Mouse (Mus musculus) hindbrain, postnatal 0 days (tissue): ENCODE measurements around the gene Orm1. TPM values are rescaled to one million over a fixed set of nuclear protein-coding genes. Genes with fewer than 3 reads are reported as not detected.

ENCODE experiments used
- ATAC-seq: fragments of 200-750 bp; cut with Nextera tagmentation; 2 replicates; pipeline ENCODE4 v1.8.0; 2017; ENCODE audit warnings: mild to moderate bottlenecking, moderate TSS enrichment, moderate library complexity
- DNase-seq: peaks from one replicate; pipeline ENCODE4 v3.0.0-alpha.2; 2015; ENCODE audit warnings: low spot score
- H3K27ac ChIP-seq: fragments of 300-500 bp; sonication (generic); 2 replicates; pipeline ENCODE4 v1.5.1; 2014; ENCODE audit warnings: mild to moderate bottlenecking
- H3K27me3 ChIP-seq: fragments of 300-500 bp; sonication (generic); 2 replicates; pipeline ENCODE4 v1.6.1; 2014; ENCODE audit warnings: low read length, mixed read lengths; ENCODE audit not compliant: insufficient read depth
- H3K36me3 ChIP-seq: fragments of 300-500 bp; sonication (generic); 2 replicates; pipeline ENCODE4 v1.6.1; 2014; ENCODE audit warnings: low read length, mixed read lengths; ENCODE audit not compliant: insufficient read depth
- H3K4me1 ChIP-seq: fragments of 300-500 bp; sonication (generic); 2 replicates; pipeline ENCODE4 v1.6.1; 2014; ENCODE audit warnings: antibody characterized with exemption, low read length, mixed read lengths; ENCODE audit not compliant: insufficient read depth
- H3K4me2 ChIP-seq: fragments of 300-500 bp; sonication (generic); 2 replicates; pipeline ENCODE4 v1.6.1; 2014; ENCODE audit warnings: low read depth, mild to moderate bottlenecking, low read length, moderate library complexity, mixed read lengths
- H3K4me3 ChIP-seq: fragments of 300-500 bp; sonication (generic); 2 replicates; pipeline ENCODE4 v1.5.1; 2014; ENCODE audit warnings: low read length
- H3K9ac ChIP-seq: fragments of 300-500 bp; sonication (generic); replicated peaks from 2 replicates; pipeline ENCODE4 v1.6.1; 2014; ENCODE audit warnings: mild to moderate bottlenecking, low read length, moderate library complexity, mixed read lengths
- H3K9me3 ChIP-seq: fragments of 300-500 bp; sonication (generic); 2 replicates; pipeline ENCODE4 v1.6.1; 2016; ENCODE audit warnings: low read length, mixed read lengths
- CTCF ChIP-seq: IDR thresholded peaks from 2 replicates; pipeline ENCODE4 v1.5.1; 2016; ENCODE audit warnings: antibody characterized with exemption, control low read depth, low read depth
- WGBS: fragments of 180-500 bp; shearing (Covaris S2); extraction: QIAGEN DNeasy Blood & Tissue Kit; methylation state at CpG from one replicate; pipeline ENCODE4 v1.1.7; 2014; 5-methylcytosine and 5-hydroxymethylcytosine counted together
- polyA plus RNA-seq: library from polyadenylated mRNA; unstranded; fragments of >200 nt; fragmentation: Nextera tagmentation; extraction: Ambion mirVana; gene quantifications from 2 replicates; pipeline ENCODE4 v1.2.1, GENCODE M21; 2015
- total RNA-seq: library from RNA; depleted of rRNA; stranded (reverse); fragments of >200 nt; gene quantifications from 2 replicates; pipeline ENCODE4 v1.2.3, GENCODE M21; 2014

Orm1 gene
- total and polyA plus RNA-seq, 2 experiments from 2014 or later, result not detected

DNA sequence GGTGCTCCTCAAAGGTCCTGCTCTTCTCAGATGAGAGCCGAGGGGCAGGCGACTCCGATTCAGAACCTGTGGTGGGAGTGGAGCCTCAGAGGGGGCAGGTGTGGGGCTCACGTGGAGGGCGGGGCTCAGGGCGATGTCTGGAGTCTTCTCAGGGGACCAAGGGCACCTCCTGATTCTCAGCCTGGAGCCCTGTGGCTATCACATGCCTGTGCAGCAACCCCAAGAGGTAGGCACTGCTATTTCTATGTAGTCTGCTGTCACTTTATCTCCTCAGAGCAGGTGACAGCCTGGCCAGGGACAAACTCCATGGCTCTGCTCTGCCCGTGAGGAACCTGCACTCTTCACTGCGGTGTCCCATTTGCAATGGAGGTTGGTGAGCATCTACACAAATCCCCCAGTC is 29.0 kb downstream of the Orm1 start:
- H3K36me3 ChIP-seq, result no peaks in the 10 kb centered on the region
- no peak for TF ChIP-seq CTCF
- ATAC-seq (no peak), DNase-seq (no peak)
- no peaks in the 10 kb centered on the region for H3K4me1 ChIP-seq
- no peaks in the 10 kb centered on the region for H3K9me3 ChIP-seq
- no peak overlapping the region for H3K27ac ChIP-seq
- no peak overlapping the region for H3K9ac ChIP-seq
- no peak overlapping the region for H3K4me2 ChIP-seq
- no peaks in the 10 kb centered on the region for H3K27me3 ChIP-seq
- H3K4me3 ChIP-seq, result no peak overlapping the region
- whole genome bisulfite sequencing, result 93% methylated on average over 8 of the region's 8 CpGs

DNA sequence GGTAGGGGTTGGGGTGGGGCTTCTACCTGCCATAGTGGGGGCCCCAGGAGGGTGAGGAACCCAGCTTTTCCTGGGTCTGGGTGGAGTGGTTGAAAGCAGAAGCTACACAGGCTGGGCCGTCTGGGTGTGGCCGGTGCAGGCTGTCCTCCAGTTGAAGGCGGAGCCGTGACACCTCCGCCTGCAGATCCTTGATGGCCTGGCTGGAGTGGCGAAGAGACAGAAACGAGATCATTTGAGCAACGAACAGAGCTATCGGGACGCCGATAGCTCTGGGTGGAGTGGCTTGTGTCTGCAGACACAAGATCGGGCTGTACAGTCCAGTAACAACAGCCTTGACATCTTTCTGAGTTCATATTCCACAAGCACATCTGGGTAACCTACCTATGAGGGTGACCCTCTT is 30.0 kb downstream of the Orm1 start:
- 88% methylated on average over 12 of the region's 12 CpGs for WGBS
- Histone ChIP-seq H3K36me3 (no peaks in the 10 kb centered on the region), H3K27ac (no peak overlapping the region)

DNA sequence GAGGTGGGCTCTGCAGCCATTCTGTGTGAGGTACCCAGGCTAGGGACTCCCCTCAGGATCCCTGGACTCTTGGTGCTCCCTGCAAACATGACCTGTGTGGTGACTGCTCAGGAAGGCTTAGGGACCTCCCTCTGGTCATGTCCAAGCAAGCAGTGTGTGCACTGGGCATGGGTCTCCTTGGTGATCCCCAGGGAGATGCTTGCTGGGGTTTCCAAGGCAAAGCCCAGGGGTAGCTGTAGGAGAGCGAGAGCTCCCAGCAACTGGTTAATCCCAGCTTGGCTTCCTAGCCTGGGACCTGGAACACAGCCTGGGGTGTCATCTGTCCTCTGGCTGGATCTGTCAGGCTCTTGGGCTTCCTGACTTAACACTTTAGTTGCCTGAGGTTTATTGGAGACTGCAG is 31.0 kb downstream of the Orm1 start:
- no peaks in the 10 kb centered on the region for H3K9me3 ChIP-seq
- H3K27ac ChIP-seq, result no peak overlapping the region
- H3K4me3 ChIP-seq, result no peak overlapping the region
- no peak overlapping the region for H3K4me2 ChIP-seq
- no peak for TF ChIP-seq CTCF
- no peaks in the 10 kb centered on the region for H3K36me3 ChIP-seq
- peak; percentile 61 for ATAC-seq
- peak; percentile 64 for DNase-seq
- 27% methylated on average over 1 of the region's 1 CpGs for WGBS
- no peak overlapping the region for H3K9ac ChIP-seq
- H3K4me1 ChIP-seq, result no peaks in the 10 kb centered on the region
- no peaks in the 10 kb centered on the region for H3K27me3 ChIP-seq

More for the DNA sequence above, 30.0 kb downstream of the Orm1 start:
- no peak for ATAC-seq
- Histone ChIP-seq H3K9me3 (no peaks in the 10 kb centered on the region), H3K27me3 (no peaks in the 10 kb centered on the region), H3K9ac (no peak overlapping the region), H3K4me1 (no peaks in the 10 kb centered on the region), H3K4me2 (no peak overlapping the region), H3K4me3 (no peak overlapping the region)
- no peak for DNase-seq
- no peak for TF ChIP-seq CTCF

DNA sequence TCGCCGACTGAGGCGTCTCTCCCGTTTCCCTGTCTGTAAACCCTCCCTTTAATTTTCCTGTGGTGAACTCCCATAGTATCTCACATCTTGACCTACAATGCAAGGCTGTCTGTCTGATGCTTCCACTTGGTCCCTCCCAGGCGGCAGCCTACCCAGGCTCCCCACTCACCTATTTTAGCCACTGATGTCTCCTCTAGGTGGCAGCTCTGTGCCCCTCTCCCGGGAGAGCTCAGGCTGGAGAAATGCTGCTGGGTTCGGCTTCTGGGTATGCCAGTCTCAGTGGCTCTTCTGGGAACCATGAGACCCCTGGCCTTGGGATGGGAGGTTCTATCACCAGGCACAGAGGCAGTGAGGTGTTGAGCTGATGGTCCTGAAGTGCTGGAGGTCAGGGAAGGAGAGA is 33.1 kb downstream of the Orm1 start:
- 67% methylated on average over 7 of the region's 7 CpGs for WGBS
- no peak overlapping the region for H3K9ac ChIP-seq

DNA sequence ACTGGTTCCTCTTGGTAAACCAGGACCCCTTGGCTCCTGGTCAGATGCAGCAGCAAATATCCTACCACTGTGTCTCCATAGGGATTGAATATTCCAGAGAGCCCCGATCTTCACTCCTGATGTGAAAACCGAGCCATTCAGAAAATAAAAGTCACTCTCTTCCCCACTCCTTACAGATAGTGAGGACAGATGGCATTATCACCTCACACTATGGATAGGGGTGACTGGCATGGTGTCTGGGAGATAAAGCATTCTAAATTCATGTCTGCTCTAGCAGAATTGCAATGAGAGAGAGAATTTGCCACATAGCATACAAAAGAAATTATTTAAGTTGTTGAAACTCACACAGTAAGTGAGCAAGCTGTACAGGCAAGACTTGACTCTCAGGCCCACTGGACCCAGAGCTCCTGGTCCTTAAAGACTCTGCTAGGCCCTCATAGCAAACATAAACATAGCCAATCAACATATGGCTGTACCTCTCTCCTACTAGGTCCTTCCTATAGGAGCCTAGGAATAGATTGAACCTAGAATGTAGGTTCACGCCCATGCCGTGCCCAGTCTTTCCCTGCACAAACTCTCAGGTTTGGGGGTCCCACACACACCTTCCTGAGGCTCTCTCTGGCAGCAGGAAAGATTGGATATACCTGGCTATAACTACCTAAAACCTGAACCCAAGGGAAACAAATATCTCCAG is 38.5 kb downstream of the Orm1 start:
- ATAC-seq, result no peak
- no peak overlapping the region for H3K9ac ChIP-seq
- no peaks in the 10 kb centered on the region for H3K27me3 ChIP-seq
- H3K27ac ChIP-seq, result no peak overlapping the region
- DNase-seq, result no peak
- H3K4me1 ChIP-seq, result no peaks in the 10 kb centered on the region
- H3K4me2 ChIP-seq, result no peak overlapping the region
- 91% methylated on average over 4 of the region's 4 CpGs for WGBS
- H3K9me3 ChIP-seq, result no peaks in the 10 kb centered on the region
- H3K36me3 ChIP-seq, result peaks cover 4% of the 10 kb centered on the region; the same call in 1 of the 2 replicates
- no peak for TF ChIP-seq CTCF
- H3K4me3 ChIP-seq, result no peak overlapping the region

More for the DNA sequence above, 33.1 kb downstream of the Orm1 start:
- Histone ChIP-seq H3K36me3 (no peaks in the 10 kb centered on the region), H3K4me3 (no peak overlapping the region), H3K4me2 (no peak overlapping the region), H3K27ac (no peak overlapping the region), H3K27me3 (no peaks in the 10 kb centered on the region), H3K4me1 (no peaks in the 10 kb centered on the region), H3K9me3 (no peaks in the 10 kb centered on the region)
- ATAC-seq (no peak), DNase-seq (no peak)
- TF ChIP-seq CTCF, result peak; percentile 51

DNA sequence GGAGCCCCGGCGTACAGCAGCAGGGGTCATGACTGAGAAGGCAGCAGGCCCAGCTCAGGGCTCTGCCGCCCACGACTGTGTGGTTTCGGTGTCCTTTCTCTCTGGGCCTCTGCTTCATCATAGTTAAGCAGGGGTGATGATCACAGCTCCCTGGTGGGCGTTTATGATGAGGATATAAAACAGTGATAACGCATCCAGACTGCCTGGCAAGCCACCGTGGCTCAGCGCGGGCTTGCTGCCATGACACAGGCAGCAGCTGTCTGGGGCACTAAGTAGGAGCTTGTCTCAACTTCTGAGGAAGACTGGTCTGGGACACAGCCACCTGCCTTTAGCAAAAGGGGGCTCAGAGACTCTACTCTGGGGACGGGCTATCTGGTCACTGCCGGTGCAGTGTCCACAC is 39.1 kb downstream of the Orm1 start:
- no peak overlapping the region for H3K4me2 ChIP-seq
- no peak overlapping the region for H3K27ac ChIP-seq
- no peak overlapping the region for H3K9ac ChIP-seq
- H3K4me1 ChIP-seq, result no peaks in the 10 kb centered on the region
- WGBS, result 68% methylated on average over 12 of the region's 12 CpGs
- ATAC-seq, result no peak
- no peak for DNase-seq
- H3K4me3 ChIP-seq, result no peak overlapping the region
- H3K9me3 ChIP-seq, result no peaks in the 10 kb centered on the region
- H3K27me3 ChIP-seq, result no peaks in the 10 kb centered on the region
- TF ChIP-seq CTCF, result no peak
- H3K36me3 ChIP-seq, result peaks cover 4% of the 10 kb centered on the region; the same call in 1 of the 2 replicates

DNA sequence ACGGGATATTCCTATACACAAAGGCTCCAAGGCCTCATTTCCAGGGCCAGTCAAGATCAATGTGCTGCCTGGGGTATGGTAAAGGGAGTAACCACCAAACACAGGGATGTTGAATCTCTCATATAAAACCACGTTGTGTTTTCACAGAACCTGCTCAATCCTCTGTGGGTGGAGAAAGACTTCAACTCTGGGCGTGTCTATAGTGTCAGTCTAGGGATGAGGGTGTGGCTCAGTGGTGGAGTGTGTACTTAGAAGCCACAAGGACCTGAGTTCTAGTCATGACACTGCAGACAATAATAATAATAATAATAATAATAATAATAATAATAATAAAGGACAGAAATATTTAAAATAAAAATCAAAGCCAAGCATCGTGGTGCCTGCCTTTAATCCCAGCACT is 39.9 kb downstream of the Orm1 start:
- H3K4me1 ChIP-seq, result peaks cover 5% of the 10 kb centered on the region; the same call in 1 of the 2 replicates
- H3K4me2 ChIP-seq, result no peak overlapping the region
- no peak for ATAC-seq
- no peak overlapping the region for H3K4me3 ChIP-seq
- TF ChIP-seq CTCF, result no peak
- WGBS, result 89% methylated on average over 4 of the region's 4 CpGs
- H3K9ac ChIP-seq, result no peak overlapping the region
- H3K36me3 ChIP-seq, result peaks cover 4% of the 10 kb centered on the region; the same call in 1 of the 2 replicates
- H3K27me3 ChIP-seq, result no peaks in the 10 kb centered on the region
- H3K9me3 ChIP-seq, result no peaks in the 10 kb centered on the region
- no peak for DNase-seq
- no peak overlapping the region for H3K27ac ChIP-seq
